Mouse (Mus musculus) MEL (cell line): ENCODE results near the gene Rbm47. TPM values are rescaled to one million over a fixed set of nuclear protein-coding genes. Genes with fewer than 3 reads are reported as not detected.

Source experiments
- DNase-seq: peaks from one replicate; pipeline ENCODE4 v3.0.0; 2011; ENCODE audit warnings: low read depth, low spot score
- H3K27ac ChIP-seq: 2 replicates; pipeline ENCODE4 v1.5.1; 2012; ENCODE audit warnings: low read depth, mild to moderate bottlenecking, control low read depth, low read length, moderate library complexity; ENCODE audit not compliant: control insufficient read depth
- H3K27me3 ChIP-seq, 2 experiments: fragments of 150-350 bp in 1 of 2; sonication (generic) in 1 of 2; 2 replicates each; pipeline ENCODE4 v1.6.1; 2012; ENCODE audit warnings: low read length in 2 of 2, mild to moderate bottlenecking in 2 of 2, improper control_type of control experiment in 1 of 2, moderate library complexity in 1 of 2; ENCODE audit not compliant: insufficient read depth in 2 of 2, control insufficient read depth in 1 of 2
- H3K36me3 ChIP-seq, 2 experiments: 2 replicates each; pipeline ENCODE4 v1.6.1; 2012 to 2014; ENCODE audit warnings: low read length in 2 of 2, improper control_type of control experiment in 1 of 2, inconsistent platforms in 1 of 2, mild to moderate bottlenecking in 1 of 2; ENCODE audit not compliant: insufficient read depth in 2 of 2, control insufficient read depth in 1 of 2
- H3K4me1 ChIP-seq, 2 experiments: fragments of 150-350 bp in 1 of 2; sonication (generic) in 1 of 2; 2 replicates each; pipeline ENCODE4 v1.6.1; 2012; ENCODE audit warnings: low read length in 2 of 2, improper control_type of control experiment in 1 of 2, mild to moderate bottlenecking in 1 of 2; ENCODE audit not compliant: insufficient read depth in 2 of 2, control insufficient read depth in 1 of 2
- H3K4me3 ChIP-seq, 2 experiments: fragments of 150-350 bp in 1 of 2; sonication (generic) in 1 of 2; 2 replicates each; pipeline ENCODE4 v1.5.1; 2012; ENCODE audit warnings: low read depth in 2 of 2, low read length in 2 of 2, mild to moderate bottlenecking in 2 of 2, moderate library complexity in 2 of 2, control low read depth in 1 of 2, improper control_type of control experiment in 1 of 2; ENCODE audit not compliant: control insufficient read depth in 1 of 2, insufficient read depth in 1 of 2
- H3K79me2 ChIP-seq: 2 replicates; pipeline ENCODE4 v1.6.1; 2012; ENCODE audit warnings: mild to moderate bottlenecking, low read length, moderate library complexity; ENCODE audit not compliant: control insufficient read depth, poor library complexity, insufficient read depth
- H3K9ac ChIP-seq: 2 replicates; pipeline ENCODE4 v1.6.1; 2012; ENCODE audit warnings: low read depth, mild to moderate bottlenecking, control low read depth, low read length, moderate library complexity; ENCODE audit not compliant: control insufficient read depth, poor library complexity, severe bottlenecking
- H3K9me3 ChIP-seq: fragments of 150-350 bp; sonication (generic); replicated peaks from 2 replicates; pipeline ENCODE4 v1.6.1; 2012; ENCODE audit warnings: mild to moderate bottlenecking, low read length, improper control_type of control experiment, moderate library complexity; ENCODE audit not compliant: insufficient read depth
- CHD1 ChIP-seq: IDR thresholded peaks from 2 replicates; pipeline ENCODE4 v1.6.1; 2012; ENCODE audit warnings: low read depth, mild to moderate bottlenecking, inconsistent platforms, low read length, improper control_type of control experiment
- CTCF ChIP-seq, 3 experiments: IDR thresholded peaks in 2 of 3; conservative IDR thresholded peaks in 1 of 3; 2 replicates each; pipeline ENCODE4 v1.5.1; 2011 to 2012; ENCODE audit warnings: low read length in 3 of 3, low read depth in 2 of 3, mild to moderate bottlenecking in 2 of 3, improper control_type of control experiment in 1 of 3, inconsistent platforms in 1 of 3, mixed read lengths in 1 of 3, moderate library complexity in 1 of 3; ENCODE audit not compliant: control insufficient read depth in 1 of 3, insufficient read depth in 1 of 3, poor library complexity in 1 of 3, severe bottlenecking in 1 of 3
- ELF1 ChIP-seq: IDR thresholded peaks from 2 replicates; pipeline ENCODE4 v1.6.1; 2014; ENCODE audit warnings: low read depth, mild to moderate bottlenecking, inconsistent platforms, low read length, improper control_type of control experiment, moderate library complexity
- EP300 ChIP-seq, 2 experiments: IDR thresholded peaks; 2 replicates each; pipeline ENCODE4 v1.6.1; 2011; ENCODE audit warnings: improper control_type of control experiment in 2 of 2, low read length in 2 of 2, low read depth in 1 of 2, mild to moderate bottlenecking in 1 of 2
- GABPA ChIP-seq: IDR thresholded peaks from 2 replicates; pipeline ENCODE4 v1.6.1; 2012; ENCODE audit warnings: low read depth, mild to moderate bottlenecking, inconsistent platforms, low read length, improper control_type of control experiment, moderate library complexity
- HCFC1 ChIP-seq: IDR thresholded peaks from 2 replicates; pipeline ENCODE4 v1.6.1; 2012; ENCODE audit warnings: low read depth, mild to moderate bottlenecking, inconsistent platforms, low read length, improper control_type of control experiment, moderate library complexity
- KAT2A ChIP-seq: conservative IDR thresholded peaks from 2 replicates; pipeline ENCODE4 v1.6.1; 2012; ENCODE audit warnings: low read depth, low read length, improper control_type of control experiment, inconsistent platforms
- MXI1 ChIP-seq: IDR thresholded peaks from 2 replicates; pipeline ENCODE4 v1.6.1; 2011; ENCODE audit warnings: mild to moderate bottlenecking, low read depth, low read length, improper control_type of control experiment
- MYB ChIP-seq: IDR thresholded peaks from 2 replicates; pipeline ENCODE4 v1.6.1; 2011; ENCODE audit warnings: mild to moderate bottlenecking, low read depth, low read length, improper control_type of control experiment
- NELFE ChIP-seq: IDR thresholded peaks from 2 replicates; pipeline ENCODE4 v1.6.1; 2011; ENCODE audit warnings: low read depth, low read length, improper control_type of control experiment
- NRF1 ChIP-seq: IDR thresholded peaks from 2 replicates; pipeline ENCODE4 v1.6.1; 2014; ENCODE audit warnings: low read depth, mild to moderate bottlenecking, inconsistent platforms, low read length, improper control_type of control experiment, moderate library complexity; ENCODE audit not compliant: poor library complexity, insufficient read depth, severe bottlenecking
- POLR2A ChIP-seq, 2 experiments: IDR thresholded peaks; 2 replicates each; pipeline ENCODE4 v1.6.1; 2011 to 2012; ENCODE audit warnings: low read length in 2 of 2, mild to moderate bottlenecking in 2 of 2, control low read depth in 1 of 2, improper control_type of control experiment in 1 of 2, low read depth in 1 of 2, moderate library complexity in 1 of 2; ENCODE audit not compliant: control insufficient read depth in 1 of 2, insufficient read depth in 1 of 2, poor library complexity in 1 of 2
- POLR2AphosphoS2 ChIP-seq: IDR thresholded peaks from 2 replicates; pipeline ENCODE4 v1.6.1; 2011; ENCODE audit warnings: low read length, improper control_type of control experiment
- POLR2AphosphoS5 ChIP-seq: IDR thresholded peaks from 2 replicates; pipeline ENCODE4 v1.6.1; 2012; ENCODE audit warnings: low read depth, borderline replicate concordance, mild to moderate bottlenecking, inconsistent platforms, low read length, moderate library complexity, mixed read lengths
- RCOR1 ChIP-seq: IDR thresholded peaks from 2 replicates; pipeline ENCODE4 v1.6.1; 2012; ENCODE audit warnings: low read depth, mild to moderate bottlenecking, inconsistent platforms, low read length, improper control_type of control experiment
- SIN3A ChIP-seq: IDR thresholded peaks from 2 replicates; pipeline ENCODE4 v1.6.1; 2012; ENCODE audit warnings: low read length, improper control_type of control experiment, inconsistent platforms
- TCF12 ChIP-seq: IDR thresholded peaks from 2 replicates; pipeline ENCODE4 v1.6.1; 2014; ENCODE audit warnings: low read depth, mild to moderate bottlenecking, inconsistent platforms, low read length, improper control_type of control experiment, moderate library complexity
- UBTF ChIP-seq: IDR thresholded peaks from 2 replicates; pipeline ENCODE4 v1.6.1; 2012; ENCODE audit warnings: low read depth, mild to moderate bottlenecking, inconsistent platforms, low read length, improper control_type of control experiment, moderate library complexity, borderline replicate concordance; ENCODE audit not compliant: insufficient read depth
- USF2 ChIP-seq, 2 experiments: IDR thresholded peaks; 2 replicates each; pipeline ENCODE4 v1.6.1; 2011 to 2012; ENCODE audit warnings: improper control_type of control experiment in 2 of 2, low read length in 2 of 2, borderline replicate concordance in 1 of 2, inconsistent platforms in 1 of 2, low read depth in 1 of 2, mild to moderate bottlenecking in 1 of 2; ENCODE audit not compliant: insufficient read depth in 1 of 2
- ZKSCAN1 ChIP-seq: IDR thresholded peaks from 2 replicates; pipeline ENCODE4 v1.6.1; 2012; ENCODE audit warnings: low read depth, mild to moderate bottlenecking, inconsistent platforms, low read length, improper control_type of control experiment, moderate library complexity
- ZMIZ1 ChIP-seq: IDR thresholded peaks from 2 replicates; pipeline ENCODE4 v1.6.1; 2012; ENCODE audit warnings: low read depth, mild to moderate bottlenecking, inconsistent platforms, low read length, improper control_type of control experiment, moderate library complexity
- ZNF384 ChIP-seq: IDR thresholded peaks from 2 replicates; pipeline ENCODE4 v1.6.1; 2012; ENCODE audit warnings: low read depth, mild to moderate bottlenecking, inconsistent platforms, low read length, improper control_type of control experiment
- polyA plus RNA-seq, 2 experiments: library from polyadenylated mRNA; stranded (reverse) in 1 of 2; unstranded in 1 of 2; fragments of >175 nt in 1 of 2; fragments of >200 nt in 1 of 2; gene quantifications; 2 replicates each; pipeline versions ENCODE4 v1.2.1 to v1.2.4; 2012; ENCODE audit warnings: low replicate concordance in 2 of 2, low read depth in 1 of 2; ENCODE audit not compliant: insufficient read length in 2 of 2, insufficient read depth in 1 of 2, missing spikeins in 1 of 2
- total RNA-seq: library from RNA; depleted of rRNA; stranded (reverse); fragments of 300-350 nt; gene quantifications from 2 replicates; pipeline ENCODE4 v1.2.3, GENCODE M21; 2012

Gene Rbm47
- total and polyA plus RNA-seq, 3 experiments: not detected

DNA sequence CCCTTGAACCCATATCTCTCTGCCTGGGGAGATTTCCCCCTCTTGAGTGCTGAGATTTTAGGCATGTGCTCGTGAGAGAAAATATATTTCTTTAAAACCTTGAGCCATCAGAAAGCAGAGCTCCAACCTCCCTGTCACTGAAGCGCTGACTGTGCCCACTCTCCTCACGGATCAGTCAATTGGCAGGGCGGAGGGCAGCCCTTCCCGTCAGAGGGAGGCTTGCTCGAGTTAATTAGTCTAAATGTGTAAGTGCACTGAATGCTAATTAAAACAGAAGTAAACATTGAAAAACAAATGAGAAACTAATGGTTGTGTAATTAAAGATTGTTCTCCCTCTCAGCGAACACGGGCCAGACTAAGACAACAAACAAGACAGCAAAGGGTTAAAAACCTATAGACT, 72.6 kb downstream of the Rbm47 start:
- Histone ChIP-seq H3K79me2 (no peaks in the 10 kb centered on the region), H3K4me3 (no peak overlapping the region), H3K4me1 (no peaks in the 10 kb centered on the region; a peak in 1 of 4 replicates), H3K36me3 (no peaks in the 10 kb centered on the region), H3K9ac (no peak overlapping the region), H3K9me3 (no peaks in the 10 kb centered on the region), H3K27me3 (no peaks in the 10 kb centered on the region; a peak in 1 of 4 replicates), H3K27ac (no peak overlapping the region)
- TF ChIP-seq KAT2A: no peak
- no peak for TF ChIP-seq ZKSCAN1
- no peak for TF ChIP-seq CTCF (IDR thresholded peaks at IDR 0.05 in 2 of 3, conservative IDR thresholded peaks at IDR 0.05 in 1 of 3; ENCODE audit: control insufficient read depth in 1 of 3, insufficient read depth in 1 of 3, low read depth in 2 of 3, low read length in 3 of 3, poor library complexity in 1 of 3, severe bottlenecking in 1 of 3)
- TF ChIP-seq RCOR1: no peak
- TF ChIP-seq ZMIZ1: no peak
- TF ChIP-seq CHD1: no peak
- no peak for TF ChIP-seq MYB
- TF ChIP-seq GABPA: no peak
- DNase-seq: no peak

DNA sequence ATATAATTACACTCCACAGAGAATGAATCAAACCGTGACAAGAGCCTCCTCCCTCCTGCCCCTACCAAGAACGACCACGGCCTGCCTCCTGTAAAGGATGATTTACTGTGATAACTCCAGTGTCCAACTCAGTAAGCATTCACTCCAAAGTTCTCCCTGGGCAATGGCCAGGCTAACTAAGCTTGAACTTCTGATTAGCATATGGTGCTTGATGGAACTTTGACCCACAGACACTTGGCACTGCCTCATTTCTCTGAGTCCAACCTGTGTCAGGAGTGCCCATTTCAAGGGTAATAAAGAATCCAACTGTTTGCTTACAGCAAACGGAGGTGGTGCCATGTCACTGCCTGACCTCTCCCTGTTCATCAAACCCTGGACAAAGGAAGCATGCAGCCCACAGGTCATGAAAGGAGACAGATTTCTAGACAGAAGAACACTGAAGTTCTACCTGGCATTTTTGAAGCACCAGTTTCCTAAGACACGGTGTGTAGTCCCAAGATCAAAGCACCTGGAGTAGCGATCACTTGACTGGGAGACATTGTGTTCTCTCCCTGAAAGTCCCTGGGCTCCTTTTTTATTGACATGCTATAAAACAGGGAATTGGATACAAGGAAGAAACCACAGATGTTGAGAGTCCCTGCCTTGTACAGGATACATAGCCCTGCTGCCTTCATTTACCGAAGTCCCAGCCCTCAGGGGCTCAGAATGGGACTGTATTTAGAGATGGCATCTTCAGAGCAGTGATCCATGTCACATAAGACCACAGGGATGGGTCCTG, 74.6 kb downstream of the Rbm47 start:
- Histone ChIP-seq H3K4me3 (no peak overlapping the region), H3K9me3 (no peaks in the 10 kb centered on the region), H3K4me1 (no peaks in the 10 kb centered on the region), H3K36me3 (no peaks in the 10 kb centered on the region), H3K9ac (no peak overlapping the region), H3K27ac (no peak overlapping the region), H3K79me2 (no peaks in the 10 kb centered on the region), H3K27me3 (no peaks in the 10 kb centered on the region; a peak in 1 of 4 replicates)
- DNase-seq: no peak
- TF ChIP-seq NRF1 (no peak), TCF12 (no peak), NELFE (no peak), POLR2A (IDR thresholded peaks at IDR 0.05; ENCODE audit: control insufficient read depth in 1 of 2, insufficient read depth in 1 of 2, low read depth in 1 of 2, low read length in 2 of 2, poor library complexity in 1 of 2) (no peak), CHD1 (no peak), ELF1 (no peak), MXI1 (no peak), UBTF (no peak), ZNF384 (no peak), GABPA (no peak), SIN3A (no peak), EP300 (IDR thresholded peaks at IDR 0.05; ENCODE audit: low read depth in 1 of 2, low read length in 2 of 2) (no peak), CTCF (IDR thresholded peaks at IDR 0.05 in 2 of 3, conservative IDR thresholded peaks at IDR 0.05 in 1 of 3; ENCODE audit: control insufficient read depth in 1 of 3, insufficient read depth in 1 of 3, low read depth in 2 of 3, low read length in 3 of 3, poor library complexity in 1 of 3, severe bottlenecking in 1 of 3) (no peak), POLR2AphosphoS2 (no peak), POLR2AphosphoS5 (no peak), ZKSCAN1 (no peak), USF2 (IDR thresholded peaks at IDR 0.05; ENCODE audit: borderline replicate concordance in 1 of 2, insufficient read depth in 1 of 2, low read depth in 1 of 2, low read length in 2 of 2) (no peak), HCFC1 (no peak)
